Mouse (Mus musculus): ENCODE measurements around the gene Adtrp. TPM values are rescaled to one million over a fixed set of nuclear protein-coding genes. Genes with fewer than 3 reads are reported as not detected.

Gene Adtrp
- polyA plus RNA-seq, 1 experiment = 0.07 TPM

GRCm38 (mm10) chr13:41792849-41793248, 54.6 kb downstream of the Adtrp start:
- TF ChIP-seq CTCF (IDR thresholded peaks at IDR 0.05; ENCODE audit: borderline replicate concordance, insufficient read depth, low read depth, low read length) (no peak), POLR2A (IDR thresholded peaks at IDR 0.05; ENCODE audit: borderline replicate concordance, insufficient read depth, low read length) (no peak)
- DNase-seq = no peak

GRCm38 (mm10) chr13:41787863-41788536, 59.5 kb downstream of the Adtrp start:
- TF ChIP-seq POLR2A (IDR thresholded peaks at IDR 0.05; ENCODE audit: borderline replicate concordance, insufficient read depth, low read length) = no peak
- TF ChIP-seq CTCF (IDR thresholded peaks at IDR 0.05; ENCODE audit: borderline replicate concordance, insufficient read depth, low read depth, low read length) = no peak
- H3K4me1 ChIP-seq (ENCODE audit: control insufficient read depth, insufficient read depth, low read length) = no peaks in the 10 kb centered on the region
- 79% methylated on average over 2 of the region's 2 CpGs for WGBS
- H3K27me3 ChIP-seq (ENCODE audit: control insufficient read depth, insufficient read depth, low read length) = no peaks in the 10 kb centered on the region
- DNase-seq = no peak
- no peak overlapping the region for H3K4me3 ChIP-seq (replicated peaks; ENCODE audit: insufficient read depth, low read depth, low read length)
- H3K27ac ChIP-seq (ENCODE audit: insufficient read depth, low read length) = no peak overlapping the region

More at GRCm38 (mm10) chr13:41792849-41793248, 54.6 kb downstream of the Adtrp start:
- Histone ChIP-seq H3K4me3 (replicated peaks; ENCODE audit: insufficient read depth, low read depth, low read length) (no peak overlapping the region), H3K27me3 (ENCODE audit: control insufficient read depth, insufficient read depth, low read length) (no peaks in the 10 kb centered on the region), H3K4me1 (ENCODE audit: control insufficient read depth, insufficient read depth, low read length) (no peaks in the 10 kb centered on the region), H3K27ac (ENCODE audit: insufficient read depth, low read length) (no peak overlapping the region)
- 93% methylated on average over 6 of the region's 6 CpGs for WGBS

- no peaks in the 10 kb centered on the region for H3K4me1 ChIP-seq (ENCODE audit: control insufficient read depth, insufficient read depth, low read length)
- H3K4me3 ChIP-seq (replicated peaks; ENCODE audit: insufficient read depth, low read depth, low read length) = no peak overlapping the region
- no peak overlapping the region for H3K27ac ChIP-seq (ENCODE audit: insufficient read depth, low read length)
- TF ChIP-seq CTCF (IDR thresholded peaks at IDR 0.05; ENCODE audit: borderline replicate concordance, insufficient read depth, low read depth, low read length) (no peak), POLR2A (IDR thresholded peaks at IDR 0.05; ENCODE audit: borderline replicate concordance, insufficient read depth, low read length) (no peak)
- no peaks in the 10 kb centered on the region for H3K27me3 ChIP-seq (ENCODE audit: control insufficient read depth, insufficient read depth, low read length)
- WGBS = 95% methylated on average over 3 of the region's 3 CpGs
- DNase-seq = no peak
These were observed 60.8 kb downstream of the Adtrp start for GRCm38 (mm10) chr13:41786640-41787039.

- no peak overlapping the region for H3K27ac ChIP-seq (ENCODE audit: insufficient read depth, low read length)
- DNase-seq = no peak
- no peaks in the 10 kb centered on the region for H3K27me3 ChIP-seq (ENCODE audit: control insufficient read depth, insufficient read depth, low read length)
- no peaks in the 10 kb centered on the region for H3K4me1 ChIP-seq (ENCODE audit: control insufficient read depth, insufficient read depth, low read length)
- no peak for TF ChIP-seq POLR2A (IDR thresholded peaks at IDR 0.05; ENCODE audit: borderline replicate concordance, insufficient read depth, low read length)
- TF ChIP-seq CTCF (IDR thresholded peaks at IDR 0.05; ENCODE audit: borderline replicate concordance, insufficient read depth, low read depth, low read length) = no peak
- WGBS = 67% methylated on average over 7 of the region's 7 CpGs
- no peak overlapping the region for H3K4me3 ChIP-seq (replicated peaks; ENCODE audit: insufficient read depth, low read depth, low read length)
These were observed 62.4 kb downstream of the Adtrp start for GRCm38 (mm10) chr13:41784889-41785701.

- no peak for DNase-seq
- no peaks in the 10 kb centered on the region for H3K4me1 ChIP-seq (ENCODE audit: control insufficient read depth, insufficient read depth, low read length)
- TF ChIP-seq POLR2A (IDR thresholded peaks at IDR 0.05; ENCODE audit: borderline replicate concordance, insufficient read depth, low read length) = no peak
- no peak for TF ChIP-seq CTCF (IDR thresholded peaks at IDR 0.05; ENCODE audit: borderline replicate concordance, insufficient read depth, low read depth, low read length)
- H3K27me3 ChIP-seq (ENCODE audit: control insufficient read depth, insufficient read depth, low read length) = no peaks in the 10 kb centered on the region
- H3K27ac ChIP-seq (ENCODE audit: insufficient read depth, low read length) = no peak overlapping the region
- no peak overlapping the region for H3K4me3 ChIP-seq (replicated peaks; ENCODE audit: insufficient read depth, low read depth, low read length)
- WGBS = 76% methylated on average over 4 of the region's 4 CpGs
These were observed 67.2 kb downstream of the Adtrp start for GRCm38 (mm10) chr13:41780296-41780695.

- H3K27me3 ChIP-seq (ENCODE audit: control insufficient read depth, insufficient read depth, low read length) = no peaks in the 10 kb centered on the region
- 80% methylated on average over 9 of the region's 9 CpGs for WGBS
- no peak overlapping the region for H3K27ac ChIP-seq (ENCODE audit: insufficient read depth, low read length)
- H3K4me3 ChIP-seq (replicated peaks; ENCODE audit: insufficient read depth, low read depth, low read length) = no peak overlapping the region
- TF ChIP-seq CTCF (IDR thresholded peaks at IDR 0.05; ENCODE audit: borderline replicate concordance, insufficient read depth, low read depth, low read length) (no peak), POLR2A (IDR thresholded peaks at IDR 0.05; ENCODE audit: borderline replicate concordance, insufficient read depth, low read length) (no peak)
- H3K4me1 ChIP-seq (ENCODE audit: control insufficient read depth, insufficient read depth, low read length) = no peaks in the 10 kb centered on the region
- DNase-seq = no peak
These were observed 67.8 kb downstream of the Adtrp start for GRCm38 (mm10) chr13:41779603-41780180.

GRCm38 (mm10) chr13:41773812-41774376, 73.6 kb downstream of the Adtrp start:
- Histone ChIP-seq H3K27me3 (ENCODE audit: control insufficient read depth, insufficient read depth, low read length) (no peaks in the 10 kb centered on the region), H3K27ac (ENCODE audit: insufficient read depth, low read length) (no peak overlapping the region), H3K4me1 (ENCODE audit: control insufficient read depth, insufficient read depth, low read length) (no peaks in the 10 kb centered on the region), H3K4me3 (replicated peaks; ENCODE audit: insufficient read depth, low read depth, low read length) (no peak overlapping the region)
- TF ChIP-seq CTCF (IDR thresholded peaks at IDR 0.05; ENCODE audit: borderline replicate concordance, insufficient read depth, low read depth, low read length) (no peak), POLR2A (IDR thresholded peaks at IDR 0.05; ENCODE audit: borderline replicate concordance, insufficient read depth, low read length) (no peak)
- 89% methylated on average over 4 of the region's 4 CpGs for WGBS
- no peak for DNase-seq

Data from cerebellum, adult 2 months (tissue).